Mouse (Mus musculus) midbrain, embryonic 14.5 days (tissue): Measurements from ENCODE around the gene 9930021J03Rik. TPM values are rescaled to one million over a fixed set of nuclear protein-coding genes. Genes with fewer than 3 reads are reported as not detected.
A peak's percentile ranks its signal among the peaks of the same experiment; 100 is the strongest.

Experiments
- ATAC-seq: fragments of 200-750 bp; cut with Nextera tagmentation; 2 replicates; pipeline ENCODE4 v1.8.0; 2017; ENCODE audit warnings: moderate number of reproducible peaks, moderate library complexity; ENCODE audit not compliant: low FRiP score, low TSS enrichment
- DNase-seq: peaks from one replicate; pipeline ENCODE4 v3.0.0-alpha.2; 2015
- H3K27ac ChIP-seq: fragments of 300-500 bp; sonication (generic); replicated peaks from 2 replicates; pipeline ENCODE4 v1.5.1; 2014; ENCODE audit warnings: mild to moderate bottlenecking, low read depth, low read length, moderate library complexity
- H3K27me3 ChIP-seq: fragments of 300-500 bp; sonication (generic); 2 replicates; pipeline ENCODE4 v1.6.1; 2014; ENCODE audit warnings: low read length, control low read depth, mixed read lengths; ENCODE audit not compliant: control insufficient read depth, insufficient read depth
- H3K36me3 ChIP-seq: fragments of 300-500 bp; sonication (generic); 2 replicates; pipeline ENCODE4 v1.6.1; 2014; ENCODE audit warnings: low read length, control low read depth; ENCODE audit not compliant: control insufficient read depth, insufficient read depth
- H3K4me1 ChIP-seq: fragments of 300-500 bp; sonication (generic); 2 replicates; pipeline ENCODE4 v1.6.1; 2014; ENCODE audit warnings: mild to moderate bottlenecking, antibody characterized with exemption, low read length, control low read depth; ENCODE audit not compliant: control insufficient read depth, insufficient read depth
- H3K4me2 ChIP-seq: fragments of 300-500 bp; sonication (generic); 2 replicates; pipeline ENCODE4 v1.6.1; 2014; ENCODE audit warnings: mild to moderate bottlenecking, low read length, moderate library complexity
- H3K4me3 ChIP-seq: fragments of 300-500 bp; sonication (generic); replicated peaks from 2 replicates; pipeline ENCODE4 v1.5.1; 2014; ENCODE audit warnings: low read depth, low read length
- H3K9ac ChIP-seq: fragments of 300-500 bp; sonication (generic); replicated peaks from 2 replicates; pipeline ENCODE4 v1.6.1; 2014; ENCODE audit warnings: mild to moderate bottlenecking, low read length, moderate library complexity
- H3K9me3 ChIP-seq: fragments of 300-500 bp; sonication (generic); 2 replicates; pipeline ENCODE4 v1.6.1; 2016; ENCODE audit warnings: low read length, control low read depth, mixed read lengths; ENCODE audit not compliant: control insufficient read depth
- WGBS: fragments of 180-500 bp; shearing (Covaris S2); extraction: QIAGEN DNeasy Blood & Tissue Kit; methylation state at CpG from one replicate; pipeline ENCODE4 v1.1.7; 2014; 5-methylcytosine and 5-hydroxymethylcytosine counted together
- polyA plus RNA-seq: library from polyadenylated mRNA; unstranded; fragments of >200 nt; fragmentation: Nextera tagmentation; extraction: Ambion mirVana; gene quantifications from 2 replicates; pipeline ENCODE4 v1.2.1, GENCODE M21; 2014

Gene 9930021J03Rik
- polyA plus RNA-seq, 1 experiment from 2014 or later: 12.2 TPM

GRCm38 (mm10) chr19:29838636-29839135, 32.9 kb upstream of the 9930021J03Rik start:
- Histone ChIP-seq H3K27me3 (no peaks in the 10 kb centered on the region), H3K4me3 (no peak overlapping the region), H3K9me3 (no peaks in the 10 kb centered on the region), H3K4me1 (peaks cover 8% of the 10 kb centered on the region), H3K36me3 (no peaks in the 10 kb centered on the region), H3K27ac (no peak overlapping the region), H3K4me2 (no peak overlapping the region), H3K9ac (no peak overlapping the region)
- no peak for DNase-seq
- WGBS: 81% methylated on average over 3 of the region's 3 CpGs
- no peak for ATAC-seq

GRCm38 (mm10) chr19:29838171-29838570, 32.4 kb upstream of the 9930021J03Rik start:
- no peak overlapping the region for H3K4me3 ChIP-seq
- no peak overlapping the region for H3K27ac ChIP-seq
- H3K36me3 ChIP-seq: no peaks in the 10 kb centered on the region
- DNase-seq: no peak
- H3K9me3 ChIP-seq: no peaks in the 10 kb centered on the region
- no peak for ATAC-seq
- peaks cover 3% of the 10 kb centered on the region for H3K4me1 ChIP-seq
- WGBS: 62% methylated on average over 1 of the region's 1 CpGs
- no peak overlapping the region for H3K9ac ChIP-seq
- no peaks in the 10 kb centered on the region for H3K27me3 ChIP-seq
- no peak overlapping the region for H3K4me2 ChIP-seq

GRCm38 (mm10) chr19:29835364-29836034, 29.7 kb upstream of the 9930021J03Rik start:
- ATAC-seq (no peak), DNase-seq (no peak)
- H3K27ac ChIP-seq: no peak overlapping the region
- WGBS: 74% methylated on average over 3 of the region's 3 CpGs
- no peak overlapping the region for H3K4me3 ChIP-seq
- no peak overlapping the region for H3K4me2 ChIP-seq
- H3K9ac ChIP-seq: no peak overlapping the region
- no peaks in the 10 kb centered on the region for H3K9me3 ChIP-seq
- H3K27me3 ChIP-seq: no peaks in the 10 kb centered on the region
- no peaks in the 10 kb centered on the region for H3K36me3 ChIP-seq
- H3K4me1 ChIP-seq: no peaks in the 10 kb centered on the region

DNA sequence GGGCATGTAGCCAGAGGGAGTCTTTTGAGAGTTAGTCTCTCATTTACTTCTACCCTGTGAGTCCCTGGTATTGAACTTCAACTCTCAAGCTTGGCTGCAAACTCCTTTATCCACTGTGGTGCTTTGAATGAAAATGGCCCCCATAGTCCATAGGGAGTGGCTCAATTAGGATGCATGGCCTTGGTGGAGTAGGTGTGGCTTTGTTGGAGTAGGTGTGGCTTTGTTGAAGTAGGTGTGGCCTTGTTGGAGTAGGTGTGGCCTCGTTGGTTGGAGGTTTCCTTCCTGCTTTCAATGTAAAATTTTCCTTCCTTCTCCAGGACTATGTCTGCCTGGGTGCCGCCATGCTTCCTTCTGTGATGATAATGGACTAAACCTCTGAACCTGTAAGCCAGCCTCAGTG, 25.1 kb upstream of the 9930021J03Rik start:
- no peak overlapping the region for H3K27ac ChIP-seq
- no peak overlapping the region for H3K9ac ChIP-seq
- H3K27me3 ChIP-seq: no peaks in the 10 kb centered on the region
- H3K9me3 ChIP-seq: no peaks in the 10 kb centered on the region
- no peak overlapping the region for H3K4me2 ChIP-seq
- no peaks in the 10 kb centered on the region for H3K4me1 ChIP-seq
- no peaks in the 10 kb centered on the region for H3K36me3 ChIP-seq
- no peak overlapping the region for H3K4me3 ChIP-seq
- ATAC-seq: no peak
- WGBS: 80% methylated on average over 2 of the region's 2 CpGs
- DNase-seq: no peak

DNA sequence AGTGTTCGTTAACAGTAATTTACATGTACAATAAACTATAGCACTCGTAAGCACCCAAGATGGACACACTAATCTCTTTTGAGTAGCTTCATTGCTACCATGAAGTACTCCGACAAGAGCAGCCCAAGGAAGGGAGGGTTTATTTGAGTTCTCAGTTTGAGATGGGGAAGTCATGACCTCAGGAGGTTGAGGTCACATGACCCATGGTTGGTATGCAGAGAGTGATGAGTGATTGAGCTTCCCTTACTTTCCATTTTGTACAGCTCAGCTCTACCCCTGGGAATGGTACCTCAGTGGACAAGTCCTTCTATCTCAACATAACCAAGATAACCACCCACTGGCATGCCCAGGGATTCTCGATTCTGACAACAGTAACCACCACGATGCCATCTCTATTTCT, 22.8 kb upstream of the 9930021J03Rik start:
- Histone ChIP-seq H3K4me3 (no peak overlapping the region), H3K4me2 (no peak overlapping the region), H3K36me3 (no peaks in the 10 kb centered on the region), H3K27me3 (no peaks in the 10 kb centered on the region), H3K9ac (no peak overlapping the region), H3K27ac (no peak overlapping the region), H3K9me3 (no peaks in the 10 kb centered on the region), H3K4me1 (no peaks in the 10 kb centered on the region)
- DNase-seq (no peak), ATAC-seq (no peak)
- WGBS: 87% methylated on average over 5 of the region's 5 CpGs

GRCm38 (mm10) chr19:29826686-29827085, 20.9 kb upstream of the 9930021J03Rik start:
- H3K4me3 ChIP-seq: no peak overlapping the region
- no peak overlapping the region for H3K4me2 ChIP-seq
- no peaks in the 10 kb centered on the region for H3K9me3 ChIP-seq
- H3K9ac ChIP-seq: no peak overlapping the region
- ATAC-seq: peak; percentile 63; the same call in 1 of the 2 replicates
- no peaks in the 10 kb centered on the region for H3K36me3 ChIP-seq
- H3K27me3 ChIP-seq: no peaks in the 10 kb centered on the region
- no peaks in the 10 kb centered on the region for H3K4me1 ChIP-seq
- H3K27ac ChIP-seq: no peak overlapping the region
- 78% methylated on average over 1 of the region's 1 CpGs for WGBS
- DNase-seq: peak; percentile 73

DNA sequence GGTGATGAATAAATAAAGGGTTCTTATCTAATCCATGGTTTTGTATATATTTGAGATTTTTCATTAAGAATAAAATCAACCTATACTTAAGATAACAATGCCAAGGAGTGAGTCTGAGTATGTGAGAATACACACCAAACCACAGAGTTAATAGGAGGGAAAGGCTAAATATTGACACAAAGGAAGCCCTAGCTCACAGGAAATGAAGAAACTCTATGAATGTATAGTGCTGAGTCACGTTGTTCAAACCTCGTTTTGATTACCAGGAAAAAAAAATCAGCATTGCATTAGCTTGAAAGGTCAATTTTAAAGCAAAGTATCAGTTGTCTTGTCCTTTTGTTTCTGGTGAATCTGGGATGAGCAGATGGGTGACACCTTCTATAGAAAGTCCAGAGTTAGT, 19.2 kb upstream of the 9930021J03Rik start:
- H3K9ac ChIP-seq: no peak overlapping the region
- no peak for DNase-seq
- ATAC-seq: no peak
- no peaks in the 10 kb centered on the region for H3K27me3 ChIP-seq
- no peak overlapping the region for H3K4me3 ChIP-seq
- no peak overlapping the region for H3K4me2 ChIP-seq
- H3K27ac ChIP-seq: no peak overlapping the region
- 69% methylated on average over 2 of the region's 2 CpGs for WGBS
- no peaks in the 10 kb centered on the region for H3K9me3 ChIP-seq
- H3K4me1 ChIP-seq: no peaks in the 10 kb centered on the region
- no peaks in the 10 kb centered on the region for H3K36me3 ChIP-seq

GRCm38 (mm10) chr19:29824034-29824700, 18.4 kb upstream of the 9930021J03Rik start:
- Histone ChIP-seq H3K36me3 (no peaks in the 10 kb centered on the region), H3K27me3 (no peaks in the 10 kb centered on the region), H3K27ac (no peak overlapping the region), H3K4me3 (no peak overlapping the region), H3K9me3 (no peaks in the 10 kb centered on the region), H3K4me2 (no peak overlapping the region), H3K9ac (no peak overlapping the region), H3K4me1 (no peaks in the 10 kb centered on the region)
- WGBS: 47% methylated on average over 6 of the region's 6 CpGs
- DNase-seq (peak; percentile 82), ATAC-seq (no peak)
